Mouse (Mus musculus) liver, embryonic 15.5 days (tissue): ENCODE data around the gene Mlana. TPM values are rescaled to one million over a fixed set of nuclear protein-coding genes. Genes with fewer than 3 reads are reported as not detected.
A peak's percentile ranks its signal among the peaks of the same experiment; 100 is the strongest.

Experiments used
- ATAC-seq: fragments of 200-750 bp; cut with Nextera tagmentation; 2 replicates; pipeline ENCODE4 v1.8.0; 2017; ENCODE audit warnings: moderate number of reproducible peaks, mild to moderate bottlenecking, moderate library complexity; ENCODE audit not compliant: insufficient read depth
- H3K27ac ChIP-seq: fragments of 300-500 bp; sonication (generic); replicated peaks from 2 replicates; pipeline ENCODE4 v1.5.1; 2015; ENCODE audit warnings: mild to moderate bottlenecking, inconsistent platforms
- H3K27me3 ChIP-seq: fragments of 300-500 bp; sonication (generic); 2 replicates; pipeline ENCODE4 v1.6.1; 2015; ENCODE audit warnings: mild to moderate bottlenecking, inconsistent platforms
- H3K36me3 ChIP-seq: fragments of 300-500 bp; sonication (generic); replicated peaks from 2 replicates; pipeline ENCODE4 v1.6.1; 2015; ENCODE audit warnings: moderate library complexity, mild to moderate bottlenecking, inconsistent platforms
- H3K4me1 ChIP-seq: fragments of 300-500 bp; sonication (generic); replicated peaks from 2 replicates; pipeline ENCODE4 v1.6.1; 2015; ENCODE audit warnings: inconsistent platforms
- H3K4me2 ChIP-seq: fragments of 300-500 bp; sonication (generic); 2 replicates; pipeline ENCODE4 v1.6.1; 2015; ENCODE audit warnings: moderate library complexity, mild to moderate bottlenecking, inconsistent platforms
- H3K4me3 ChIP-seq: fragments of 300-500 bp; sonication (generic); replicated peaks from 2 replicates; pipeline ENCODE4 v1.5.1; 2015; ENCODE audit warnings: mild to moderate bottlenecking, inconsistent platforms
- H3K9ac ChIP-seq: fragments of 300-500 bp; sonication (generic); 2 replicates; pipeline ENCODE4 v1.6.1; 2015; ENCODE audit warnings: moderate library complexity, mild to moderate bottlenecking, inconsistent platforms
- H3K9me3 ChIP-seq: fragments of 300-500 bp; sonication (generic); replicated peaks from 2 replicates; pipeline ENCODE4 v1.6.1; 2016; ENCODE audit warnings: inconsistent platforms
- WGBS: fragments of 180-500 bp; shearing (Covaris S2); methylation state at CpG from one replicate; pipeline ENCODE4 v1.1.7; 2015; ENCODE audit warnings: mixed read lengths; ENCODE audit not compliant: insufficient replicate concordance; 5-methylcytosine and 5-hydroxymethylcytosine counted together
- polyA plus RNA-seq: library from polyadenylated mRNA; unstranded; fragments of >200 nt; fragmentation: Nextera tagmentation; extraction: Ambion mirVana; gene quantifications from 2 replicates; pipeline ENCODE4 v1.2.1, GENCODE M21; 2015

Mlana gene
- polyA plus RNA-seq, 1 experiment from 2014 or later: not detected

- no peak overlapping the region for H3K4me2 ChIP-seq
- peaks cover 10% of the 10 kb centered on the region; the same call in 1 of the 2 replicates for H3K27me3 ChIP-seq
- WGBS: 36% methylated on average over 10 of the region's 10 CpGs
- no peak for ATAC-seq
- 0 out of 2 replicates have a peak, but pooled peaks cover 4% of the 10 kb centered on the region for H3K4me1 ChIP-seq
- no peak overlapping the region for H3K9ac ChIP-seq
- H3K4me3 ChIP-seq: no peak overlapping the region
- no peaks in the 10 kb centered on the region for H3K36me3 ChIP-seq
- no peaks in the 10 kb centered on the region for H3K9me3 ChIP-seq
- H3K27ac ChIP-seq: no peak overlapping the region
These were observed 36.5 kb upstream of the Mlana start for GRCm38 (mm10) chr19:29660835-29661764.

GRCm38 (mm10) chr19:29661974-29662580, 35.5 kb upstream of the Mlana start:
- no peak overlapping the region for H3K9ac ChIP-seq
- peaks cover 8% of the 10 kb centered on the region; the same call in 1 of the 2 replicates for H3K4me1 ChIP-seq
- ATAC-seq: no peak
- no peak overlapping the region for H3K4me2 ChIP-seq
- WGBS: 66% methylated on average over 6 of the region's 6 CpGs
- H3K27me3 ChIP-seq: peaks cover 2% of the 10 kb centered on the region; the same call in 1 of the 2 replicates
- H3K9me3 ChIP-seq: no peaks in the 10 kb centered on the region
- H3K27ac ChIP-seq: no peak overlapping the region
- H3K36me3 ChIP-seq: no peaks in the 10 kb centered on the region
- H3K4me3 ChIP-seq: no peak overlapping the region

GRCm38 (mm10) chr19:29663780-29664179, 33.8 kb upstream of the Mlana start:
- H3K4me2 ChIP-seq: no peak overlapping the region
- ATAC-seq: no peak
- no peak overlapping the region for H3K9ac ChIP-seq
- peaks cover 2% of the 10 kb centered on the region; the same call in 1 of the 2 replicates for H3K27me3 ChIP-seq
- H3K4me1 ChIP-seq: peaks cover 18% of the 10 kb centered on the region
- H3K36me3 ChIP-seq: no peaks in the 10 kb centered on the region
- no peak overlapping the region for H3K27ac ChIP-seq
- no peaks in the 10 kb centered on the region for H3K9me3 ChIP-seq
- WGBS: 60% methylated on average over 8 of the region's 8 CpGs
- no peak overlapping the region for H3K4me3 ChIP-seq

GRCm38 (mm10) chr19:29664934-29665333, 32.7 kb upstream of the Mlana start:
- Histone ChIP-seq H3K27me3 (peaks cover 2% of the 10 kb centered on the region; the same call in 1 of the 2 replicates), H3K36me3 (no peaks in the 10 kb centered on the region), H3K4me2 (no peak overlapping the region), H3K9ac (no peak overlapping the region), H3K9me3 (no peaks in the 10 kb centered on the region), H3K27ac (no peak overlapping the region), H3K4me3 (no peak overlapping the region), H3K4me1 (peaks cover 18% of the 10 kb centered on the region)
- no peak for ATAC-seq
- 63% methylated on average over 5 of the region's 5 CpGs for WGBS

- no peak for ATAC-seq
These were observed 31.5 kb upstream of the Mlana start for GRCm38 (mm10) chr19:29666164-29666563.

GRCm38 (mm10) chr19:29666965-29667594, 30.5 kb upstream of the Mlana start:
- peaks cover 15% of the 10 kb centered on the region for H3K4me1 ChIP-seq
- no peak overlapping the region for H3K9ac ChIP-seq
- H3K4me2 ChIP-seq: no peak overlapping the region
- 44% methylated on average over 5 of the region's 5 CpGs for WGBS
- no peak overlapping the region for H3K4me3 ChIP-seq
- no peaks in the 10 kb centered on the region for H3K36me3 ChIP-seq
- no peaks in the 10 kb centered on the region; the same call in 1 of the 2 replicates for H3K27me3 ChIP-seq
- H3K9me3 ChIP-seq: no peaks in the 10 kb centered on the region
- H3K27ac ChIP-seq: no peak overlapping the region
- no peak for ATAC-seq

More at GRCm38 (mm10) chr19:29666164-29666563, 31.5 kb upstream of the Mlana start:
- H3K27ac ChIP-seq: no peak overlapping the region
- H3K36me3 ChIP-seq: no peaks in the 10 kb centered on the region
- no peak overlapping the region for H3K4me3 ChIP-seq
- H3K27me3 ChIP-seq: peaks cover 2% of the 10 kb centered on the region; the same call in 1 of the 2 replicates
- H3K4me1 ChIP-seq: peaks cover 18% of the 10 kb centered on the region
- H3K9ac ChIP-seq: no peak overlapping the region
- H3K9me3 ChIP-seq: no peaks in the 10 kb centered on the region
- 44% methylated on average over 4 of the region's 4 CpGs for WGBS
- no peak overlapping the region for H3K4me2 ChIP-seq

GRCm38 (mm10) chr19:29668135-29668534, 29.5 kb upstream of the Mlana start:
- Histone ChIP-seq H3K27me3 (no peaks in the 10 kb centered on the region; the same call in 1 of the 2 replicates), H3K36me3 (no peaks in the 10 kb centered on the region), H3K4me3 (no peak overlapping the region), H3K4me2 (no peak overlapping the region), H3K9me3 (no peaks in the 10 kb centered on the region), H3K4me1 (peaks cover 14% of the 10 kb centered on the region), H3K27ac (no peak overlapping the region), H3K9ac (no peak overlapping the region)
- no peak for ATAC-seq
- WGBS: 64% methylated on average over 7 of the region's 7 CpGs

- WGBS: 69% methylated on average over 6 of the region's 6 CpGs
- Histone ChIP-seq H3K27me3 (no peaks in the 10 kb centered on the region), H3K9me3 (no peaks in the 10 kb centered on the region), H3K4me1 (peaks cover 14% of the 10 kb centered on the region), H3K36me3 (no peaks in the 10 kb centered on the region), H3K4me2 (no peak overlapping the region), H3K27ac (no peak overlapping the region), H3K4me3 (no peak overlapping the region), H3K9ac (no peak overlapping the region)
- ATAC-seq: no peak
These were observed 27.4 kb upstream of the Mlana start for GRCm38 (mm10) chr19:29670247-29670646.

GRCm38 (mm10) chr19:29671160-29671559, 26.5 kb upstream of the Mlana start:
- no peak overlapping the region for H3K27ac ChIP-seq
- no peak overlapping the region for H3K4me2 ChIP-seq
- no peaks in the 10 kb centered on the region for H3K36me3 ChIP-seq
- WGBS: 62% methylated on average over 2 of the region's 2 CpGs
- H3K9me3 ChIP-seq: no peaks in the 10 kb centered on the region
- no peak overlapping the region for H3K9ac ChIP-seq
- no peak overlapping the region for H3K4me3 ChIP-seq
- H3K27me3 ChIP-seq: no peaks in the 10 kb centered on the region
- peaks cover 19% of the 10 kb centered on the region for H3K4me1 ChIP-seq
- no peak for ATAC-seq

GRCm38 (mm10) chr19:29672660-29673059, 25.0 kb upstream of the Mlana start:
- Histone ChIP-seq H3K4me3 (no peak overlapping the region), H3K27ac (no peak overlapping the region), H3K9ac (no peak overlapping the region), H3K4me1 (peaks cover 10% of the 10 kb centered on the region; the same call in 1 of the 2 replicates), H3K9me3 (no peaks in the 10 kb centered on the region), H3K27me3 (no peaks in the 10 kb centered on the region), H3K36me3 (no peaks in the 10 kb centered on the region), H3K4me2 (no peak overlapping the region)
- no peak for ATAC-seq
- 85% methylated on average over 13 of the region's 13 CpGs for WGBS

- H3K27ac ChIP-seq: no peak overlapping the region
- WGBS: 80% methylated on average over 7 of the region's 7 CpGs
These were observed 22.7 kb upstream of the Mlana start for GRCm38 (mm10) chr19:29674946-29675345.

More at GRCm38 (mm10) chr19:29674946-29675345, 22.7 kb upstream of the Mlana start:
- ATAC-seq: no peak
- Histone ChIP-seq H3K4me2 (peak overlapping the region; percentile 10; the same call in 1 of the 2 replicates), H3K4me1 (peaks cover 6% of the 10 kb centered on the region; the same call in 1 of the 2 replicates), H3K36me3 (no peaks in the 10 kb centered on the region), H3K27me3 (no peaks in the 10 kb centered on the region), H3K4me3 (no peak overlapping the region), H3K9ac (no peak overlapping the region), H3K9me3 (no peaks in the 10 kb centered on the region)
